Mouse (Mus musculus): ENCODE results near the gene Ubap1l.

Ubap1l gene

DNA sequence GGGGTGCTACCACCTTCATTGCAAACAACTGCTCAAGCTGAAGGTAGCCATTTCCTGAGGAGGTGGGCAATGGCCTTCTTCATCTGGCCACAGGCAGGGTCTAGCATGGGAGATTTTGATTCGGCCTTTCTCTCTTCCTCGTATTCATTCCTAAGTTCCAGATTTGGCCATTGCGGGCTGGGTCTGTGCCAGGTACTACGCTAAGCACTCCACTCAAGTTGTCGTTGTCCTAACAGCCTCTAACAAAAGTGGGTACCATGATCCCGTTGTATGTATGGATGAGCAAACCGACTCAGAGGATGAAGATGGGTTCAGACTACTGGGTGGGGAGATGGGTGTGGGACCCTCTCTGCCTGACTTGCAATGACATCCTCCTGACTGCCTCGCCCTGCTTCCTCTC is 49.5 kb downstream of the Ubap1l start:
- DNase-seq (ENCODE audit: low spot score in 2 of 2) = no peak

- no peak for DNase-seq (ENCODE audit: low spot score in 2 of 2)
These were observed 50.5 kb downstream of the Ubap1l start for GRCm38 (mm10) chr9:65411326-65411725.

- DNase-seq (ENCODE audit: low spot score in 2 of 2) = no peak
These were observed 56.9 kb downstream of the Ubap1l start for GRCm38 (mm10) chr9:65417738-65418137.

- no peak for DNase-seq (ENCODE audit: low spot score in 2 of 2)
These were observed 58.8 kb downstream of the Ubap1l start for GRCm38 (mm10) chr9:65419633-65420032.

- DNase-seq (ENCODE audit: low spot score in 2 of 2) = no peak
These were observed 62.1 kb downstream of the Ubap1l start, which contains the start of gene Slc51b for GRCm38 (mm10) chr9:65422760-65423501. Gene Slc51b (minus strand): TSS chr9:65422955.

DNA sequence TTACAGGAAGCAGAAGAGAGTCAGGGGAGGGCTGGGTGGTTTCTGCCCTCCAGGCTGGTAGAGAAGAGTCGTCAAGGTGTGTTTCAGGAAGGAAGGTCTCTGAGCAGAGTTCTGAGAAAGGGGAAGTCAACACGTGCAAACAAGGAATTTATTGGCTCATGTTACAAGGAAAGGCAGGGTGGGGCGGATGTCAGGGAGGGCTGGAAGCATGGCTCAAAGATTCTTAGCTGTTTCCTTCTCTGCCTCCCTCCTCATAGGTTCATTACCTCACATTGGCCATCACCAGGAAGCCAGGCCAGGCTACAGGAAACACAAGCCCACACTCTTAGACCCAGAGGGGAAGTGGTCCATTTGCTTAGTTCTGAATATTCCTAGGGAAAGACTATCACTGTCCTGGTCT is 63.6 kb downstream of the Ubap1l start:
- no peak for DNase-seq (ENCODE audit: low spot score in 2 of 2)

- no peak for DNase-seq (ENCODE audit: low spot score in 2 of 2)
These were observed 66.7 kb downstream of the Ubap1l start for GRCm38 (mm10) chr9:65427511-65427910.

GRCm38 (mm10) chr9:65428003-65428402 is 67.2 kb downstream of the Ubap1l start:
- no peak for DNase-seq (ENCODE audit: low spot score in 2 of 2)

All from heart, adult 9 months (tissue).